Mouse (Mus musculus): ENCODE data around the gene Myo5a.

Myo5a gene

GRCm38 (mm10) chr9:75070457-75071028 is at the start of gene Myo5a:
Gene Myo5a, plus strand, starts transcription at chr9:75071015.
- no peak for DNase-seq

GRCm38 (mm10) chr9:75022546-75022945 is 48.3 kb upstream of the Myo5a start:
- no peak for DNase-seq

- no peak for DNase-seq
Observed at GRCm38 (mm10) chr9:75023150-75023894, 47.5 kb upstream of the Myo5a start.

GRCm38 (mm10) chr9:75024089-75024488 is 46.7 kb upstream of the Myo5a start:
- peak; percentile 35 for DNase-seq

- DNase-seq: no peak
Observed at GRCm38 (mm10) chr9:75025689-75026088, 45.1 kb upstream of the Myo5a start.

GRCm38 (mm10) chr9:75032408-75032807 is 38.4 kb upstream of the Myo5a start:
- DNase-seq: no peak

- DNase-seq: no peak
Observed at GRCm38 (mm10) chr9:75033141-75033540, 37.7 kb upstream of the Myo5a start.

- no peak for DNase-seq
Observed at GRCm38 (mm10) chr9:75034691-75035090, 36.1 kb upstream of the Myo5a start.

- DNase-seq: no peak
Observed at GRCm38 (mm10) chr9:75035944-75036343, 34.9 kb upstream of the Myo5a start.

GRCm38 (mm10) chr9:75037451-75038356 is 33.1 kb upstream of the Myo5a start, which contains the start of gene Arpp19:
Gene Arpp19, plus strand, starts transcription at chr9:75037614.
- DNase-seq: peak; percentile 84

GRCm38 (mm10) chr9:75038357-75038688 is 32.5 kb upstream of the Myo5a start:
- no peak for DNase-seq

- DNase-seq: no peak
Observed at GRCm38 (mm10) chr9:75040566-75040965, 30.2 kb upstream of the Myo5a start.

GRCm38 (mm10) chr9:75041840-75042525 is 28.8 kb upstream of the Myo5a start:
- DNase-seq: no peak

- no peak for DNase-seq
Observed at GRCm38 (mm10) chr9:75043191-75043590, 27.6 kb upstream of the Myo5a start.

GRCm38 (mm10) chr9:75047079-75047478 is 23.7 kb upstream of the Myo5a start:
- DNase-seq: no peak

GRCm38 (mm10) chr9:75049100-75049499 is 21.7 kb upstream of the Myo5a start:
- no peak for DNase-seq

GRCm38 (mm10) chr9:75050003-75050402 is 20.8 kb upstream of the Myo5a start:
- DNase-seq: peak; percentile 47

GRCm38 (mm10) chr9:75051841-75052240 is 19.0 kb upstream of the Myo5a start:
- no peak for DNase-seq

GRCm38 (mm10) chr9:75055046-75055445 is 15.8 kb upstream of the Myo5a start:
- no peak for DNase-seq

- no peak for DNase-seq
Observed at GRCm38 (mm10) chr9:75064678-75065331, 6.0 kb upstream of the Myo5a start.

GRCm38 (mm10) chr9:75071029-75071705 is 352 bp downstream of the Myo5a start:
- peak; percentile 83 for DNase-seq

- DNase-seq: peak; percentile 7
Observed at GRCm38 (mm10) chr9:75071706-75072192, 934 bp downstream of the Myo5a start.
